Mouse (Mus musculus) forebrain, embryonic 12.5 days (tissue): ENCODE data around the gene Yif1b. TPM values are rescaled to one million over a fixed set of nuclear protein-coding genes. Genes with fewer than 3 reads are reported as not detected.

Source experiments
- ATAC-seq: fragments of 200-750 bp; cut with Nextera tagmentation; 2 replicates; pipeline ENCODE4 v1.8.0; 2017; ENCODE audit warnings: moderate TSS enrichment; ENCODE audit not compliant: low FRiP score
- H3K27ac ChIP-seq: fragments of 300-500 bp; sonication (generic); 2 replicates; pipeline ENCODE4 v1.5.1; 2016; ENCODE audit warnings: mild to moderate bottlenecking
- H3K27me3 ChIP-seq: fragments of 300-500 bp; sonication (generic); 2 replicates; pipeline ENCODE4 v1.6.1; 2016; ENCODE audit warnings: mild to moderate bottlenecking
- H3K36me3 ChIP-seq: fragments of 300-500 bp; sonication (generic); replicated peaks from 2 replicates; pipeline ENCODE4 v1.6.1; 2016; ENCODE audit warnings: mild to moderate bottlenecking
- H3K4me1 ChIP-seq: fragments of 300-500 bp; sonication (generic); 2 replicates; pipeline ENCODE4 v1.6.1; 2016
- H3K4me2 ChIP-seq: fragments of 300-500 bp; sonication (generic); 2 replicates; pipeline ENCODE4 v1.6.1; 2016; ENCODE audit warnings: mild to moderate bottlenecking, moderate library complexity
- H3K4me3 ChIP-seq: fragments of 300-500 bp; sonication (generic); replicated peaks from 2 replicates; pipeline ENCODE4 v1.5.1; 2016; ENCODE audit warnings: mild to moderate bottlenecking
- H3K9ac ChIP-seq: fragments of 300-500 bp; sonication (generic); 2 replicates; pipeline ENCODE4 v1.6.1; 2016; ENCODE audit warnings: mild to moderate bottlenecking
- H3K9me3 ChIP-seq: fragments of 300-500 bp; sonication (generic); 2 replicates; pipeline ENCODE4 v1.6.1; 2016
- WGBS: fragments of 180-500 bp; shearing (Covaris S2); methylation state at CpG from one replicate; pipeline ENCODE4 v1.1.7; 2016; 5-methylcytosine and 5-hydroxymethylcytosine counted together
- polyA plus RNA-seq: library from polyadenylated mRNA; unstranded; fragments of >200 nt; fragmentation: Nextera tagmentation; extraction: Ambion mirVana; gene quantifications from 2 replicates; pipeline ENCODE4 v1.2.1, GENCODE M21; 2016

Gene Yif1b
- polyA plus RNA-seq, 1 experiment from 2014 or later: 73.8 TPM

DNA sequence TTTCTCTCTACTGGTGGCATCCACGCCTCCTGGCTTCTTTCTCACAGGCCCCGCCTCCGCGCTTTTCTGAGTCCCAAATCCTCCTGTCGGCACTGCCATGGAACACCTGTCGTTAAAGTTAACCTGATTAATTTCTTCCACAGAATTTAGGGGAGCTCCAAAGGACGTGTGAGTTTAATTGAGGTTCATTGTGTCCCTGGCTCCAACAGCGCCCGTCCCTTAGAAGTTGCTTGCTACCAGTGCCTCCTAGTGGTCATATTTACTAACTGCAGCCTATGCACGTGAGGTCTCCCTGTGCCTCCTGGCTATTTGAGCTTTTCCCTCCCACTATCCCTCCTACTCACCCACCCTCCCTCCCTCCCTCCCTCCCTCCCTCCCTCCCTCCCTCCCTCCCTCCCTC is 58.9 kb downstream of the Yif1b start:
- no peak overlapping the region for H3K4me3 ChIP-seq
- no peak overlapping the region for H3K4me2 ChIP-seq
- ATAC-seq: peak; percentile 34
- no peaks in the 10 kb centered on the region for H3K9me3 ChIP-seq
- 0 out of 2 replicates have a peak, but pooled peaks cover 4% of the 10 kb centered on the region for H3K27me3 ChIP-seq
- H3K27ac ChIP-seq: no peak overlapping the region
- no peaks in the 10 kb centered on the region for H3K36me3 ChIP-seq
- 12% methylated on average over 10 of the region's 10 CpGs for WGBS
- no peak overlapping the region for H3K9ac ChIP-seq
- peaks cover 25% of the 10 kb centered on the region for H3K4me1 ChIP-seq

Other genes with a start within 250 kb of the Yif1b start
- gene Ryr1, start 113.2 kb upstream of the Yif1b start, polyA plus RNA-seq: 3.6 and 4.8 TPM in 2 replicates
- 0.34 and 0.58 TPM in 2 replicates for gene Rasgrp4, start 103.5 kb upstream of the Yif1b start, polyA plus RNA-seq
- gene Fam98c, start 82.1 kb upstream of the Yif1b start, polyA plus RNA-seq: 16.4 and 17.7 TPM in 2 replicates
- gene Ggn, start 68.1 kb upstream of the Yif1b start, polyA plus RNA-seq: 0.57 and 1.2 TPM in 2 replicates
- 7.9 and 8.3 TPM in 2 replicates for gene Spred3, start 67.9 kb upstream of the Yif1b start, polyA plus RNA-seq
- gene Psmd8, start 57.6 kb upstream of the Yif1b start, polyA plus RNA-seq: 283 and 293 TPM in 2 replicates
- 0.78 and 0.87 TPM in 2 replicates for gene Catsperg1, start 24.3 kb upstream of the Yif1b start, polyA plus RNA-seq
- gene Kcnk6, start 5.8 kb upstream of the Yif1b start, polyA plus RNA-seq: 0.43 and 0.63 TPM in 2 replicates
- gene 2200002D01Rik, start 10.1 kb downstream of the Yif1b start, polyA plus RNA-seq: 0.76 and 1.4 TPM in 2 replicates
- gene Spint2, start 43.6 kb downstream of the Yif1b start, polyA plus RNA-seq: 42.2 and 45.0 TPM in 2 replicates
- 14.8 and 16.5 TPM in 2 replicates for gene Ppp1r14a, start 51.0 kb downstream of the Yif1b start, polyA plus RNA-seq
- 118 and 147 TPM in 2 replicates for gene Dpf1, start 65.6 kb downstream of the Yif1b start, polyA plus RNA-seq